Mouse (Mus musculus) CH12.LX (cell line): ENCODE data around the gene Clcc1.

Experiments
- CHD2 ChIP-seq: IDR thresholded peaks from 2 replicates; pipeline ENCODE4 v1.6.1; 2011; ENCODE audit warnings: low read length, improper control_type of control experiment
- CTCF ChIP-seq, 2 experiments: IDR thresholded peaks in 1 of 2; conservative IDR thresholded peaks in 1 of 2; 2 replicates each; pipeline ENCODE4 v1.5.1; 2011 to 2012; ENCODE audit warnings: low read depth in 2 of 2, low read length in 2 of 2, improper control_type of control experiment in 1 of 2, inconsistent platforms in 1 of 2, mild to moderate bottlenecking in 1 of 2, moderate library complexity in 1 of 2
- E2F4 ChIP-seq: IDR thresholded peaks from 2 replicates; pipeline ENCODE4 v1.6.1; 2011; ENCODE audit warnings: low read depth, low read length, improper control_type of control experiment; ENCODE audit not compliant: insufficient replicate concordance
- JUN ChIP-seq: IDR thresholded peaks from 2 replicates; pipeline ENCODE4 v1.6.1; 2011; ENCODE audit warnings: low read depth, mild to moderate bottlenecking, low read length, improper control_type of control experiment, moderate library complexity; ENCODE audit not compliant: insufficient read depth
- MAFK ChIP-seq: IDR thresholded peaks from 2 replicates; pipeline ENCODE4 v1.6.1; 2011; ENCODE audit warnings: low read length, improper control_type of control experiment; ENCODE audit not compliant: insufficient replicate concordance
- NRF1 ChIP-seq: IDR thresholded peaks from 2 replicates; pipeline ENCODE4 v1.6.1; 2014; ENCODE audit warnings: low read depth, mild to moderate bottlenecking, inconsistent platforms, low read length, improper control_type of control experiment, moderate library complexity
- POLR2A ChIP-seq: IDR thresholded peaks from 2 replicates; pipeline ENCODE4 v1.6.1; 2011; ENCODE audit warnings: low read depth, mild to moderate bottlenecking, improper control_type of control experiment, low read length
- USF1 ChIP-seq: IDR thresholded peaks from 2 replicates; pipeline ENCODE4 v1.6.1; 2014; ENCODE audit warnings: low read depth, mild to moderate bottlenecking, inconsistent platforms, low read length, improper control_type of control experiment
- ZC3H11A ChIP-seq: IDR thresholded peaks from 2 replicates; pipeline ENCODE4 v1.6.1; 2012; ENCODE audit warnings: low read depth, mild to moderate bottlenecking, inconsistent platforms, low read length, improper control_type of control experiment

DNA sequence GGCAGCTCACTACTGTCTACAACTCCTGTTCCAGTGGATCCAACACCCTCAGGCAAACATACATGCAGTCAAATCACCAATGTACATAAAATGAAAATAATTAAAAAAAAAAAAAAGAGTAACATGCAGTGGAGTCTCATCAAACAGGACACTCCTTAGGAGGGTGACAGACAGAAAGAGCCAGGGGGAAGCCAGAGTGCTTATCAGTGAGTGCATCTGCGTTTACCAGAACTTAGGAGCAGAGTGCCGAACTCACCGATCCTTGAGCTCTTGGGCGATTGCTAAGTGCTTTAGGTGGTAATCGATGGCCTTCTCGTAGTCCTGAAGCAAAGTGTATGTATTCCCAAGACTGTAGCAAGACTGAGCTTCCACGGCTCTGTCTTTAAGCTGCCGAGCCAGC is 44.9 kb downstream of the Clcc1 start:
- TF ChIP-seq MAFK (no peak), JUN (no peak), CTCF (conservative IDR thresholded peaks at IDR 0.05 in 1 of 2, IDR thresholded peaks at IDR 0.05 in 1 of 2; ENCODE audit: low read depth in 2 of 2, low read length in 2 of 2) (no peak), CHD2 (no peak), ZC3H11A (no peak), NRF1 (no peak), POLR2A (no peak), USF1 (no peak), E2F4 (no peak)
